In the genomic region with DNA sequence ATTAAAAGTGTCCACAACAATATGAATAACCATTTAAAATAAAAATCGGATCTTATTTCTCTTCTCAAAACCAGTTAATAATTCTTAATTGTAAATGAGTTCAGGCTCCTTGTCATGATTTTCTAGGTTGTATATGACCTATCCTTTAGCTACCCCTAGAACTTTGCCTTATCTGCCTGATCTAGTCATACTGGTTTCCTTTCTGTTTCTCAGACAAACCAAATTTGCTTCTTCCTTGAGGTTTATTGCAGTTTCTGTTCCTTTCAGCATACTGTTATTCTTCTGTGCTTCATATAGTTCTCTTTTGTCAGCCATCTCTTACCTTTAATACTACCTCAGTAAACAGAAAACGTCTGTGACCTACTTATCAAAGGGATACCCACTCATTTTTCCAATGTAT, we compare ENCODE assay signal across 21 mouse cellular contexts. TPM values are rescaled to one million over a fixed set of nuclear protein-coding genes. Genes with fewer than 3 reads are reported as not detected.
DNase-seq lines count a peak whose midpoint lies in the region; ATAC-seq lines count a peak whose summit lies in the region.
"Had no signal": no experiment of that assay in that cellular context is flagged by ENCODE, and none has a peak within 500 bp of the region (broad histone marks: within the 10 kb centered on the region; RNA-seq: fewer than 3 reads in every experiment).

No protein-coding gene starts in this region.

- WGBS in forebrain, embryonic 14.5 days: 68% methylated on average over 2 of the region's 2 CpGs

- peak; percentile 57 for ATAC-seq in CD4-positive, CD25-positive, alpha-beta regulatory T cell, adult 4 months
- peak; percentile 45; the same call in 1 of the 2 replicates for ATAC-seq in granulocyte monocyte progenitor cell, adult 5-6 weeks (replicated peaks; ENCODE audit: poor library complexity, severe bottlenecking)
- peak; percentile 59 for ATAC-seq in megakaryocyte progenitor cell, adult 5-6 weeks (replicated peaks; ENCODE audit: poor library complexity)
- ATAC-seq in forebrain, embryonic 14.5 days: no peak
- ATAC-seq: forebrain, postnatal 0 days had no signal

- H3K27ac ChIP-seq in forebrain, embryonic 14.5 days (ENCODE audit: low read depth, low read length): no peak overlapping the region
- H3K27ac ChIP-seq: embryonic facial prominence, embryonic 12.5 days; forebrain, embryonic 12.5 days; heart, embryonic 13.5 days; hindbrain, embryonic 15.5 days had no signal

- no peak overlapping the region for H3K9ac ChIP-seq in forebrain, embryonic 14.5 days (ENCODE audit: low read length)
- H3K9ac ChIP-seq: embryonic facial prominence, embryonic 12.5 days; forebrain, embryonic 12.5 days; forebrain, postnatal 0 days; heart, embryonic 13.5 days; hindbrain, embryonic 15.5 days had no signal

- no peaks in the 10 kb centered on the region for H3K4me1 ChIP-seq in forebrain, embryonic 14.5 days (ENCODE audit: control insufficient read depth, insufficient read depth, low read length)
- H3K4me1 ChIP-seq: embryonic facial prominence, embryonic 12.5 days; forebrain, embryonic 12.5 days; heart, embryonic 13.5 days; hindbrain, embryonic 15.5 days had no signal

- peak; percentile 19 for DNase-seq in A20 (ENCODE audit: low read depth, low spot score)
- DNase-seq in kidney, postnatal 10 days: no peak
- DNase-seq in forebrain, embryonic 14.5 days (ENCODE audit: low spot score): no peak
- DNase-seq in layer of hippocampus, postnatal 14 days (ENCODE audit: low spot score in 2 of 2): no peak
- DNase-seq in layer of hippocampus, postnatal 36 days: no peak
- DNase-seq: adrenal gland, postnatal 10 days; B cell, adult 2 months; cerebellum, adult 11 months; cerebellum, adult 8-10 months; cerebellum, postnatal 14 days; forebrain, postnatal 0 days; gastrocnemius, postnatal 14 days; heart, postnatal 36 days had no signal

- no peaks in the 10 kb centered on the region for H3K36me3 ChIP-seq in forebrain, embryonic 14.5 days (ENCODE audit: control insufficient read depth, insufficient read depth, low read length)
- H3K36me3 ChIP-seq: embryonic facial prominence, embryonic 12.5 days; forebrain, embryonic 12.5 days; G1E; heart, embryonic 13.5 days; hindbrain, embryonic 15.5 days had no signal

- no peaks in the 10 kb centered on the region for H3K27me3 ChIP-seq in forebrain, embryonic 14.5 days (replicated peaks; ENCODE audit: control insufficient read depth, insufficient read depth, low read length)
- H3K27me3 ChIP-seq: embryonic facial prominence, embryonic 12.5 days; forebrain, embryonic 12.5 days; heart, embryonic 13.5 days; hindbrain, embryonic 15.5 days had no signal

- H3K9me3 ChIP-seq in forebrain, embryonic 14.5 days (replicated peaks; ENCODE audit: control insufficient read depth, low read length): no peaks in the 10 kb centered on the region
- H3K9me3 ChIP-seq: embryonic facial prominence, embryonic 12.5 days; forebrain, embryonic 12.5 days; G1E; heart, embryonic 13.5 days; hindbrain, embryonic 15.5 days had no signal

- H3K4me3 ChIP-seq in forebrain, embryonic 14.5 days (ENCODE audit: low read depth, low read length): no peak overlapping the region
- H3K4me3 ChIP-seq: embryonic facial prominence, embryonic 12.5 days; forebrain, embryonic 12.5 days; heart, embryonic 13.5 days; hindbrain, embryonic 15.5 days had no signal

- no peak overlapping the region for H3K4me2 ChIP-seq in forebrain, embryonic 14.5 days (ENCODE audit: low read length)
- H3K4me2 ChIP-seq: embryonic facial prominence, embryonic 12.5 days; forebrain, embryonic 12.5 days; heart, embryonic 13.5 days; hindbrain, embryonic 15.5 days had no signal

RNA-seq across cellular contexts. Expression of gene Wdr44, which starts 19.7 kb away (rescaled TPM):
- 10 to 100 TPM; 35.7 to 36.2 TPM for polyA plus RNA-seq in CD4-positive, CD25-positive, alpha-beta regulatory T cell, adult 4 months (2017; shearing (Covaris generic))
- total RNA-seq in granulocyte monocyte progenitor cell, adult 5-6 weeks (2014; fragmentation: Nextera tagmentation): 6.4 and 6.7 TPM in 2 replicates
- total RNA-seq in granulocyte monocyte progenitor cell, adult 5-6 weeks (2017): 7.8 and 12.7 TPM in 2 replicates
- 11.8 and 14.5 TPM in 2 replicates for total RNA-seq in megakaryocyte progenitor cell, adult 5-6 weeks (2015)
- 8.9 and 10.9 TPM in 2 replicates for total RNA-seq in megakaryocyte progenitor cell, adult 5-6 weeks (2017)
- polyA plus RNA-seq in forebrain, embryonic 14.5 days (2014; fragmentation: Nextera tagmentation; extraction: Ambion mirVana): 11.3 and 16.7 TPM in 2 replicates
- 10 to 100 TPM; 21.0 to 25.2 TPM for total RNA-seq in layer of hippocampus, postnatal 14 days (2021)
- total RNA-seq in layer of hippocampus, postnatal 36 days (2021): 10 to 100 TPM; 24.3 to 24.7 TPM
